Mouse (Mus musculus) midbrain, embryonic 13.5 days (tissue): ENCODE results near the gene Gm21732. TPM values are rescaled to one million over a fixed set of nuclear protein-coding genes. Genes with fewer than 3 reads are reported as not detected.
"Not testable (repeated sequence)": the region's sequence is repeated elsewhere in the genome, so short reads cannot be mapped to it uniquely, and the experiment has no call there.

ENCODE experiments used
- ATAC-seq: fragments of 200-750 bp; cut with Nextera tagmentation; 2 replicates; pipeline ENCODE4 v1.8.0; 2017; ENCODE audit warnings: mild to moderate bottlenecking, moderate TSS enrichment, moderate library complexity
- H3K27ac ChIP-seq: fragments of 300-500 bp; sonication (generic); 2 replicates; pipeline ENCODE4 v1.5.1; 2015; ENCODE audit warnings: inconsistent platforms, mild to moderate bottlenecking, moderate library complexity
- H3K27me3 ChIP-seq: fragments of 300-500 bp; sonication (generic); 2 replicates; pipeline ENCODE4 v1.6.1; 2015; ENCODE audit warnings: mild to moderate bottlenecking, inconsistent platforms
- H3K36me3 ChIP-seq: fragments of 300-500 bp; sonication (generic); 2 replicates; pipeline ENCODE4 v1.6.1; 2015; ENCODE audit warnings: mild to moderate bottlenecking, inconsistent platforms
- H3K4me1 ChIP-seq: fragments of 300-500 bp; sonication (generic); replicated peaks from 2 replicates; pipeline ENCODE4 v1.6.1; 2015; ENCODE audit warnings: inconsistent platforms
- H3K4me2 ChIP-seq: fragments of 300-500 bp; sonication (generic); replicated peaks from 2 replicates; pipeline ENCODE4 v1.6.1; 2015; ENCODE audit warnings: moderate library complexity, mild to moderate bottlenecking, inconsistent platforms
- H3K4me3 ChIP-seq: fragments of 300-500 bp; sonication (generic); replicated peaks from 2 replicates; pipeline ENCODE4 v1.5.1; 2015; ENCODE audit warnings: mild to moderate bottlenecking, inconsistent platforms
- H3K9ac ChIP-seq: fragments of 300-500 bp; sonication (generic); replicated peaks from 2 replicates; pipeline ENCODE4 v1.6.1; 2015; ENCODE audit warnings: mild to moderate bottlenecking, inconsistent platforms
- H3K9me3 ChIP-seq: fragments of 300-500 bp; sonication (generic); 2 replicates; pipeline ENCODE4 v1.6.1; 2016; ENCODE audit warnings: mild to moderate bottlenecking, inconsistent platforms
- WGBS: fragments of 180-500 bp; shearing (Covaris S2); methylation state at CpG from one replicate; pipeline ENCODE4 v1.1.7; 2015; 5-methylcytosine and 5-hydroxymethylcytosine counted together
- polyA plus RNA-seq: library from polyadenylated mRNA; unstranded; fragments of >200 nt; fragmentation: Nextera tagmentation; extraction: Ambion mirVana; gene quantifications from 2 replicates; pipeline ENCODE4 v1.2.1, GENCODE M21; 2015

The Gm21732 gene
- not detected in 2 replicates for polyA plus RNA-seq

DNA sequence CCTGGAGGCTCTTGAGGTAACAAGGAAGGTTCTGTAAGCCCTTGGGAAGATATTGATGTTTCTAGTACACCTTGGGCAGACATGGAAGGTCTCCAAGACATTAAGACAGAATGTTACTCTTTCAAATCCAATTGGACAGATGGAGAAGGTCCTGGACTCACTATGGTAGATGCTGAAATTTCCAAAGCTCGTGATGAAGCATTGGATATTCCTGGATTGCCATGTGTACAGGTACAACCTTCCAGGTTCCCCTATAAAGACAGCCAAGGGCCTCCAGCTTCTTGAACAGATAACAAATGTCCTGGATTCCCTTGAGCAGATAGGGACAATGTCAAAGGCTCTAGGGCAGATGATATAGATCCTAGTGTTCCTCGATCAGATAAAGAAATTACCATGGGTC is at the start of gene Gm21732:
TSS of gene Gm21732 (minus strand) at position 101 of the 400 bp plus-strand sequence.
- not testable (repeated sequence) for H3K9ac ChIP-seq, H3K36me3 ChIP-seq, H3K27me3 ChIP-seq, H3K4me2 ChIP-seq, ATAC-seq, H3K9me3 ChIP-seq, H3K4me3 ChIP-seq, H3K4me1 ChIP-seq, H3K27ac ChIP-seq
- WGBS, result no CpG with 5 or more reads among the region's 2 CpGs

Other genes starting within 250 kb of the Gm21732 start
- not detected in 2 replicates for gene Gm20897, start 73.5 kb downstream of the Gm21732 start, polyA plus RNA-seq